Mouse (Mus musculus): ENCODE data around the gene Rimbp3. TPM values are rescaled to one million over a fixed set of nuclear protein-coding genes. Genes with fewer than 3 reads are reported as not detected.
"Not testable (repeated sequence)": the region's sequence is repeated elsewhere in the genome, so short reads cannot be mapped to it uniquely, and the experiment has no call there.

Gene Rimbp3
- total RNA-seq, 2 experiments from 2014 or later: 0.08 to 0.25 TPM

GRCm38 (mm10) chr16:17209981-17210838 lies 1.8 kb downstream of the Rimbp3 start:
- intact Hi-C loops (cut with DNase I): loop anchor here (1.0 to 10.0 kb wide), 6 partner anchors 25 to 195 kb away; partner anchors contain the start of genes Ccdc116, Pi4ka, Sdf2l1 and Snap29
- DNase-seq: peak; percentile 89 to 91

GRCm38 (mm10) chr16:17216934-17217633 lies 8.7 kb downstream of the Rimbp3 start:
- DNase-seq: no peak
- intact Hi-C loops (cut with DNase I): no loop called here

GRCm38 (mm10) chr16:17220127-17220733 lies 11.8 kb downstream of the Rimbp3 start:
- no peak for DNase-seq
- intact Hi-C loops (cut with DNase I): no loop called here

- intact Hi-C loops (cut with DNase I): no loop called here
Observed at GRCm38 (mm10) chr16:17222197-17222596, 13.8 kb downstream of the Rimbp3 start.

GRCm38 (mm10) chr16:17225584-17225983 lies 17.2 kb downstream of the Rimbp3 start:
- intact Hi-C loops (cut with DNase I): no loop called here
- DNase-seq: no peak

More at GRCm38 (mm10) chr16:17222197-17222596, 13.8 kb downstream of the Rimbp3 start:
- DNase-seq: peak; percentile 98 to 99

DNA sequence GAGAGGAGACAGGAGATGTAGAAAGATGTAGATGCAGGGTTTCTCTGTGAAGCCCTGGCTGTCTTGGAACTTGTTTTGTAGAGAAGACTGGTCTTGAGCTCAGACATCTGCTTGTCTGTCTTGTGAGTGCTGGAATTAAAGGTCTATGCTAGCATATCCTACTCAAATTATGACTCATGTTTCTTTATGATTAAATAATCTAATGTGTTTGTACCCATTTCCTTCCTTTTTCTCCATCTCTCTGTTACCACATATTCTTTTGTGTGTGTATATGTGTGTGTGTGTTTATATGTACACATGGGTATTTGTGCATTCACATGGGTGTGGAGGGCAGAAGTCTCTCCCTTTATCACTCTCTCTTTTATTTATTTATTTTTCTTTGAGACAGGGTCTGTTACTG lies 18.1 kb downstream of the Rimbp3 start:
- intact Hi-C loops (cut with DNase I): no loop called here
- no peak for DNase-seq

GRCm38 (mm10) chr16:17231523-17231922 lies 23.1 kb downstream of the Rimbp3 start:
- intact Hi-C loops (cut with DNase I); DNase-seq: not testable (repeated sequence)

DNA sequence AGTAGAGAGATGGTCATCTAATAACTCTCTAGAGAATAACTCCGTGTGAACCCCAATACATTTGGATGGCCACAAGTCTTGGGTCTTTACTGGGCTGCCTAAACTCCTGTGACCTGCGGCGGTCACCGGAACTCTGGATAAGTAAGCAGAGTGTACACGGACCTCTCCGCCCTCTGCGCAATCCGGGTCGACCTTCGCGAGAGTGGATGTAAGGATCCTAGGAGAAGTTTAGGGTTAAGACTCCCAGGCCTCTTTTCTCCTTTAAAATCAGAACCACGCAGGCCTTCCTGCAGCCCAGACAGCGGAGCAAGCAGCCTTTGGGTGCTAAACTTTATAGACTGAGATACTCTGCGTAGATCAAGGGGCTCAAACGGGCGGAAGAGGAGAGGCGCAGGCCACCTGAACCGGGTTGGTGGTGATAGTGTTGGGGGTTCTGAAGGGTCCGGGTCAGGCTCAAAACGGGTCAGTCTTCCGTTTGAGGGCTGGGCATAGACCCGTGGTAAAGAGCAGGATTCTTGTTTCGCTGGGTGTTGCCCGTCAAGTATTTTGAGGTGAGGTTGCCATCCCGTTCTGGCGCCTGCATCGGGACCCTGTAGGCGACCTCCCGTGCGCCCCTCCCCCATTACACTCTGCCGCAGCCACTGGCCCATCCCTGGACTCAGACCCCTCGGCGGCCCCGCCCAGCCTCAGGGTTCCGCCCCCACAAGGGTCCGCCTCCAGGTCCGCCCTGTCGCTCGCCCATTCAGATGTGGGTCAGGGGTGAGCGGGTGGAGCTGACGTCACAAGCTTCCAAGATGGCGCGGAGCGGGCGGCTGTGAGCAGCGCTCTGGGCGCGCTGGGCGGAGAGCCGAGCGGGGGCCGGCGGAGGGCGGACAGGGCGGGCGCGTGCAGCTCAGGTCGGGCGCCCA lies 24.6 kb downstream of the Rimbp3 start, which contains the start of gene Hic2:
Gene Hic2, plus strand, starts transcription at position 779 of the 908 bp plus-strand sequence.
- intact Hi-C loops (cut with DNase I): no loop called here
- peak; percentile 94 to 95 for DNase-seq

DNA sequence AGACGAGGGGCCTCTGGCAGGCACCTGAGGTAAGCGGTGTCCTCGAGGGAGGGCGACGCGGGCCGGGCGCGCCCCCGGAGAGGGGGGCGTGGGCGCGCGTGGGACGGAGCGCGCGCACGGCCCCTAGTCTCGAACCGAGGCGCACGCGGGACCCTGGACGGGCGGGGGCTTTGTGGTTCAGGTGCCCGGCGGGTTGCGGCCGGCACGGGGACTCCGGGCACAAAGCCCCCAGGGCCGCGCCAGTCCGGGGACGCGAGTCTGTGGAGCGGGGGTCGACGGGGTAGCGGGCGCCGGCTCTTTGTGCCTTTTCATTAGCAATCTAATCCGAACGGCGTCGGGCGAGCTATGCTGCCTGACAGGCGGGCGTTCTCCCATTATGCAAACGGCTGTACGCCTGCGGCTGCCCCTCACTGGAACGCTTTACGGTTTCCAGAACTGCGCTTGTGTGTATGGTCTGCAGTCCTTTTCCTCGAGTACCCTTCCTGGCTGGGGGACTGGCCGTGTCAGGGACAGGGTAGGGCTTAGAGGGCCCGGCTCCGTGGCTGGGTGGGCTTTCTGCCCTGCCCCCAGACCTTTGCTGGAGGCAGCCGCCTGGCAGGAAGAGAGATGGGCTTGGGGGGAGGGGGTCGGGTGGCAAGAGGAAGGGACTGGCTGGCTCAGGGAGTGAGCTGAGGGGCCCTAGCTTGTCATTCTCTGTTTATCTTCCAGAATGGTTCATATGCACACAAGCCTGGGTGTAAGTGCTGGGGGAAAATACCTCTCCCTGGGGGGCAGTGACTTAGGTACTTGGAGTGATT lies 25.5 kb downstream of the Rimbp3 start:
- intact Hi-C loops (cut with DNase I): loop anchor here (2.0 kb wide), 2 partner anchors 25 to 37 kb away; partner anchors contain the start of gene Rimbp3

GRCm38 (mm10) chr16:17234499-17234895 lies 26.1 kb downstream of the Rimbp3 start:
- intact Hi-C loops (cut with DNase I): loop anchor here (2.0 kb wide), 2 partner anchors 26 to 36 kb away; partner anchors contain the start of gene Rimbp3
- no peak for DNase-seq

More for the DNA sequence above, 25.5 kb downstream of the Rimbp3 start:
- DNase-seq: peak; percentile 26 to 50

GRCm38 (mm10) chr16:17234916-17235665 lies 26.7 kb downstream of the Rimbp3 start:
- intact Hi-C loops (cut with DNase I): loop anchor here (2.0 kb wide), 2 partner anchors 26 to 36 kb away; partner anchors contain the start of gene Rimbp3
- DNase-seq: peak; percentile 24 to 30

DNA sequence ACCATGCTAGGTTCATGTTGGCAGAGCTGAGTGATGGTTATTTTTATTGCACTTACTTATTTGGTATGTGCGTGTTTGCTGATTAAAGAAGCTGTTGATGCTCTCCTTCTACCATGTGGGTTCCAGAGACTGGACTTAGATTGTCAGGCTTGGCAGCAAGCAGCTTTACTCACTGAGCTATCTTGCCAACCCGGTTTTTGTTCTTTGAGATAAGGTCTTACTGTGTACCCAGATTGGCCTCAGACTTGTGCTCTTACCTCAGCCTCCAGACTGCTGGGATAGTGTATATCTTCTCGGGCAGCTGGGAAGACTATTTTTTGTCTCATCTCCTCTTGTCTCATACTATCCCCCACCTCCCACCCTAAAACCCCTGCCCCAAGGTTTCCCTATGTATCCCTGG lies 29.2 kb downstream of the Rimbp3 start:
- no peak for DNase-seq
- intact Hi-C loops (cut with DNase I): loop anchor here (2.0 kb wide), 1 partner anchor 19 kb away; no protein-coding TSS in a partner anchor

DNA sequence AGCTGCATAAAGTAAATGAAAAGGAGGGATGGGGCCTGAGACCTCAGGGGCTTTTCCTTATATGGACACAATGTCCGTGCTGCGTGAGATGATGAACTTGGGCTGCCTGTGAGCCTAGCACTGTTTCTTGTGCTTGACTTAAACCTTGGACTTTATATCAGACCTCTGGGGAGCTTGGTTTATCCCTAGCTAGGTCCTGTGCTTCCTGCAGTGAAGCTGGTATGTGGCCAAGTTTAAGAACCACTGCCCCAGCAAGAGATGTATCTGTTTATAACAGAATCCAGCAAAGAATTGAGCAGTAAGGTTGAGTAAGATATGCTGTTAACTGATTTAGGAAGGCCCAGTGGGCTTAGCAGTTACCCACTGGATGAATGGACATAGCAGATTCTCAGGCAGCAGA lies 31.0 kb downstream of the Rimbp3 start:
- intact Hi-C loops (cut with DNase I): loop anchor here (2.0 kb wide), 1 partner anchor 17 kb away; no protein-coding TSS in a partner anchor

DNA sequence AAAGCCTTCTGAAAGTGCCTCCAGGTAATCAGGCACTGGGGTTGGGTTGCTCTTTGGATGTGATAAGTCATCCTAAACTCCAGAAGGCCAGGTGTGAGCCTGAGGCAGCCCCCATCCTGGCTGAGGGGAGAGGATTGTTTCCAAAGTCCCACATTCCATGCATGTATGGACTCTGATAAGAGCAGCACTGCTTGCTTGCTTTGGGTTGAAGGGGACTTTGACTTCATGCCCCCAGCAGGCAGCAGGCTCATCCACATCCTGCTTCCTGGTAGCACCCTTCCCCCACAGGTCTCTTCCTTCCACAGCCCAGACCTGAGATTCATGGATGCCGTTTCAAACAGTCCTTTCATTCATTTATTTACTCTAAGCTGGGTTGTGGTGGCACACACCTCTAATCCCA lies 35.3 kb downstream of the Rimbp3 start:
- no peak for DNase-seq
- intact Hi-C loops (cut with DNase I): no loop called here

More for the DNA sequence above, 31.0 kb downstream of the Rimbp3 start:
- no peak for DNase-seq

GRCm38 (mm10) chr16:17244996-17245395 lies 36.6 kb downstream of the Rimbp3 start:
- DNase-seq: no peak
- intact Hi-C loops (cut with DNase I): no loop called here

DNA sequence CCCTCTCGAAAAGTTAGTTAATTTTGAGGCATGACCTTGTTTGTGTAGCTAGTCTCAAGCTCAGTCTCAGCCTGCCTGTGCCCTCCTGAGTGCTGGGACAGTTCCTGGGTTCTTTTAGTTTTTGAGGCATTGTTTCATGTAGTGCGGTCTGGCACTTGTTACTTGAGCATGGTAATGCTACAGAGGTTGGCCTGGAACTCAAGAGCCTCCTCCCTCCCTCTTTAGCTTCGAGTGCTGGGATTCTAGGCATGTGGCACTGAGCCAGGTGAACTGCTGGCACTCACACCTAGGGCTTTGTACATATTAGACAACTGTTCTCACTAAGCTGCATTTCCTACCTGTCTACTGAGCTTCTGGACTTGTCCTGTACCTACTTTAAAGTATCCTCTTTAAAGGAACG lies 39.3 kb downstream of the Rimbp3 start:
- intact Hi-C loops (cut with DNase I): no loop called here
- DNase-seq: peak; percentile 42 to 47

DNA sequence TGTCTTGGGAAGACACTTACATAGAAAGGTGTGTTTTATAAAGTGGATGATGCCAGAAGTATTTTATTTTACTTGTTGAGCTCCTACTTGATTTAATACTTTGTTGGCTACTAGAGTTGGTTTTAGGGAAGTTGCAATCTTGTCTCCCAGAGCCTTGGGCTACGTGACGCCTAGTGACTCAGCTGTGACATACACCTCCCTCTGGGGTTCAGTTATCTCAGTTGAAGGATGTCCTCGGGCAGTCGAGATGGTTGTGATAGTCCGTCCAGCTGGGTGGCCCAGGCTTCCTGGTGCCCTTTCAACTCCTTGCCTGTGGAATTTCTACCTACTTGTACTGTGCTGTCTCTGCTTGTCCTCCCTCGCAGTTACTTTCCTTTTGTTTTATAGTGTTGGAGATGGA lies 40.7 kb downstream of the Rimbp3 start:
- no peak for DNase-seq
- intact Hi-C loops (cut with DNase I): no loop called here

GRCm38 (mm10) chr16:17251539-17251938 lies 43.1 kb downstream of the Rimbp3 start:
- intact Hi-C loops (cut with DNase I): no loop called here
- peak; percentile 64 to 78 for DNase-seq

All from heart, postnatal 36 days (tissue).